Mouse (Mus musculus): Measurements from ENCODE around the gene Gm4707. TPM values are rescaled to one million over a fixed set of nuclear protein-coding genes. Genes with fewer than 3 reads are reported as not detected.

The Gm4707 gene
- total RNA-seq (2014; rRNA removed) (0.36 and 2.1 TPM in 2 replicates), polyA plus RNA-seq (2015; fragmentation: Nextera tagmentation; extraction: Ambion mirVana) (3.1 and 3.8 TPM in 2 replicates)

DNA sequence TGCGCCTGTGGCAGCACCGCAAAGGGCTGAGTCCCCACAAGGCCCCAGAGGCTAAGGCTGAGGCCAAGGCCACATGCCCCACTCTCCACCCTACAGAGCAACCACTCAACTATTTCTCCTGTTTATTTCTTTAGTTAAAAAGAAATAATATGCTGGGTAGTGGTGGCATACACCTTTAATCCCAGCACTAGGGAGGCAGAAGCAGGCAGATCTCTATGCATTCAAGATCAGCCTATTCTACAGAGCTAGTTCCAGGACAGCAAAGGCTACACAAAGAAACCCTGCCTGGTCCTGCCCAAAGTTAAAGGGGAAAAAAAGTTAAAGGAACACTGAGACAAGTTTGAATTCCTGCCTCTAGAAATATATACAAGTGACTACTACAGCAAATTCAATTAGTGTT is at the start of gene Gm4707:
Gene Gm4707, minus strand, starts transcription at position 101 of the 400 bp plus-strand sequence.
- no peak for ATAC-seq
- Histone ChIP-seq H3K9me3 (ENCODE audit: low read length) (no peaks in the 10 kb centered on the region), H3K27me3 (ENCODE audit: insufficient read depth, low read length) (no peaks in the 10 kb centered on the region), H3K36me3 (ENCODE audit: insufficient read depth, low read length) (peaks cover 17% of the 10 kb centered on the region; the same call in 1 of the 2 replicates), H3K4me3 (ENCODE audit: low read length) (no peak within 1 kb of the TSS), H3K27ac (no peak within 1 kb of the TSS), H3K4me1 (ENCODE audit: insufficient read depth, low read length) (no peaks in the 10 kb centered on the region), H3K9ac (replicated peaks; ENCODE audit: low read length) (no peak within 1 kb of the TSS), H3K4me2 (ENCODE audit: low read depth, low read length) (no peak within 1 kb of the TSS)
- WGBS, result 95% methylated on average over 2 of the region's 2 CpGs
- DNase-seq (ENCODE audit: low spot score), result no peak
- TF ChIP-seq CTCF (IDR thresholded peaks at IDR 0.05; ENCODE audit: low read depth), result no peak

DNA sequence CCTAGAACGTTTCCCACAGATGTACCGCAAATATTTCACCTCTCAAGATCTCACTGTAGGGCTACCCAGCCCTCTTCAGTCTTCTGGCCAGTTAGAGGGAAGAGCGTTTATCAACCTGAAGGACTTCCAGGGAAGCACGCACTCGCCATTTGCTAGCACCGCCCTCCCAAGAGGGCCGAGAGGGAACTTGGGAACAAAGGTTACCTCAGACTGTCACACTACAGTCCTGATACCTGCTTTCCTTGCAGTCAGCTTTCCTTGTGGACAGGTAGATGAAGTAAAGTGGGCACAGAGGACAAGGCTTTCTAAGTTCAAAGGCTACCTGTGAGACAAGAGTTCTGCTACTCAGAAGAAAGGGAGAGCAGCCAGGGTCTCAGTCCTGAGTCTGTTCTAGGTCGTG is 47.1 kb upstream of the Gm4707 start:
- H3K4me2 ChIP-seq (ENCODE audit: low read depth, low read length), result no peak overlapping the region
- WGBS, result 93% methylated on average over 8 of the region's 8 CpGs
- TF ChIP-seq CTCF (IDR thresholded peaks at IDR 0.05; ENCODE audit: low read depth), result no peak
- no peak for DNase-seq (ENCODE audit: low spot score)
- H3K36me3 ChIP-seq (ENCODE audit: insufficient read depth, low read length), result no peaks in the 10 kb centered on the region
- no peak overlapping the region for H3K9ac ChIP-seq (replicated peaks; ENCODE audit: low read length)
- ATAC-seq, result no peak
- H3K27ac ChIP-seq, result no peak overlapping the region
- H3K27me3 ChIP-seq (ENCODE audit: insufficient read depth, low read length), result no peaks in the 10 kb centered on the region
- no peaks in the 10 kb centered on the region for H3K9me3 ChIP-seq (ENCODE audit: low read length)
- H3K4me3 ChIP-seq (ENCODE audit: low read length), result no peak overlapping the region
- no peaks in the 10 kb centered on the region for H3K4me1 ChIP-seq (ENCODE audit: insufficient read depth, low read length)

DNA sequence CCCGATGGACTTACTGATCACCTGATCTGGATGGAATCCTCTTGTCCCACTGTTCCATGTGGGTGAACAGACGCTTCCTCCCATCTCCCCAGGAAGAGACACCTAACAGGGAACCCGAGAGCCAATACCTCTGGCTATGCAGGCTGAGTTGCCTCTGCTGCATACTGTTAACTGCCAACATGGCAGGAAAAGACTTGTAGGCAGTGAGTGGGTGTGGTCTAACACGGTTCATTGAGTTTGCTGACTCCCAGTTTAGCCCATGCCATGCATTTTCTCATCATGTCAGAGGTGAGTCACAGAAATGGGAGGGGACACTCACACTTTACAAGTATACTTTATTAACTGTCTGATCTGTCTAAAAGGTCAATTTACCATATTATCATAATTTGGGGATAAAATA is 36.1 kb upstream of the Gm4707 start:
- no peaks in the 10 kb centered on the region for H3K9me3 ChIP-seq (ENCODE audit: low read length)
- no peak for TF ChIP-seq CTCF (IDR thresholded peaks at IDR 0.05; ENCODE audit: low read depth)
- ATAC-seq, result no peak

DNA sequence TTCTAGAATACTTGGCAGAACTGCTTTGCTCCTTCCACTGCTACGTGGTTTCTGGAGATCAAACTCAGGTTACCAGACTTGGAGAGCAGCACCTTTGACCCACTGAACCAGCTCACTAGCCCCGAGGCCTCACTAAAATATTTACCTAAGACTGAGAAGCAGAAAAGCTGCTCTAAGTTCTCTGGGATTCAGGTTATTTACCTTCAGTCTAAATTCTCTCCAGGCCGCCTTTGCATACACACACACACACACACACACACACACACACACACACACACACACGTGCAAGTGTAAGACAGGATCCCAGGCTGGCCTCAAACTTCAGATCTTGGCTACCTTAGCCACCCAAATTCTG is 31.6 kb upstream of the Gm4707 start:
- WGBS, result 76% methylated on average over 4 of the region's 4 CpGs
- DNase-seq (ENCODE audit: low spot score) (no peak), ATAC-seq (no peak)
- Histone ChIP-seq H3K27me3 (ENCODE audit: insufficient read depth, low read length) (no peaks in the 10 kb centered on the region), H3K9ac (replicated peaks; ENCODE audit: low read length) (no peak overlapping the region), H3K4me3 (ENCODE audit: low read length) (no peak overlapping the region), H3K9me3 (ENCODE audit: low read length) (no peaks in the 10 kb centered on the region), H3K4me1 (ENCODE audit: insufficient read depth, low read length) (no peaks in the 10 kb centered on the region), H3K4me2 (ENCODE audit: low read depth, low read length) (no peak overlapping the region), H3K27ac (no peak overlapping the region), H3K36me3 (ENCODE audit: insufficient read depth, low read length) (no peaks in the 10 kb centered on the region)
- TF ChIP-seq CTCF (IDR thresholded peaks at IDR 0.05; ENCODE audit: low read depth), result no peak

More for the DNA sequence above, 36.1 kb upstream of the Gm4707 start:
- H3K36me3 ChIP-seq (ENCODE audit: insufficient read depth, low read length), result no peaks in the 10 kb centered on the region
- H3K9ac ChIP-seq (replicated peaks; ENCODE audit: low read length), result no peak overlapping the region
- no peak for DNase-seq (ENCODE audit: low spot score)
- H3K4me2 ChIP-seq (ENCODE audit: low read depth, low read length), result no peak overlapping the region
- H3K27me3 ChIP-seq (ENCODE audit: insufficient read depth, low read length), result no peaks in the 10 kb centered on the region
- no peaks in the 10 kb centered on the region for H3K4me1 ChIP-seq (ENCODE audit: insufficient read depth, low read length)
- no peak overlapping the region for H3K4me3 ChIP-seq (ENCODE audit: low read length)
- H3K27ac ChIP-seq, result no peak overlapping the region
- 95% methylated on average over 4 of the region's 4 CpGs for WGBS

DNA sequence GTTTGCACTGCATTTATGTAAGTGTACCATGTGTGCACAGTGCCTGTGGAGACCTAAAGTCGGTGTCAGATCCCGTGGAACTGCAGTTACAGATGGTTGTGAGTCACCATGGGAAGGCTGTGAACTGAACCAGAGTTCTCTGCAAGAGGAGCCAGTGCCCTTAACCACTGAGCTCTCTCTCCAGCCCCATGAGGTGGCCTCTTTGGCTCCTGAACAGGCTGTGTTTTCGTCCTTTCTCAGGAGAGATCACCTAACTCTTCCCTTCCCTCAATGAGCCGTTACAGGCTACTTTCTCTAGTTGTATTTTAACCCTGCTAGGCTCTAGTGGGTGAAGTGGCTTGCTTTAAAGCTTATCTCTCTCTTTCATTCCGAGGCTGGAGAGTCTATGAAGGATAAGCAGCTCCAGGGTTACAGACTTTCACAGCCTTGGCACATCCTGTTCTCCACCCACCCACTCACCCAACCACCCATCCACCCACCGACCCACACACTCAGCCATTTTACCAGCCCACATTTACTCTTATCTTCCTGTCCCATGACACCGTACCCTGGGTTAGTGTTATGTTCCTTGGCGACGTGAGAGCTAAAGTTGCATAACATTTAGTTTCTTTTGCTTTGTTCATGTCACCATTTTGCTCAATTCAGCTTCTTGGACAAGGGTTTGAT is 31.1 kb upstream of the Gm4707 start:
- no peak for ATAC-seq
- H3K4me3 ChIP-seq (ENCODE audit: low read length), result no peak overlapping the region
- H3K27ac ChIP-seq, result no peak overlapping the region
- DNase-seq (ENCODE audit: low spot score), result no peak
- H3K9me3 ChIP-seq (ENCODE audit: low read length), result no peaks in the 10 kb centered on the region
- no peak overlapping the region for H3K4me2 ChIP-seq (ENCODE audit: low read depth, low read length)
- H3K4me1 ChIP-seq (ENCODE audit: insufficient read depth, low read length), result no peaks in the 10 kb centered on the region
- no peaks in the 10 kb centered on the region for H3K27me3 ChIP-seq (ENCODE audit: insufficient read depth, low read length)
- TF ChIP-seq CTCF (IDR thresholded peaks at IDR 0.05; ENCODE audit: low read depth), result no peak
- H3K9ac ChIP-seq (replicated peaks; ENCODE audit: low read length), result no peak overlapping the region
- WGBS, result 86% methylated on average over 9 of the region's 9 CpGs
- no peaks in the 10 kb centered on the region for H3K36me3 ChIP-seq (ENCODE audit: insufficient read depth, low read length)

DNA sequence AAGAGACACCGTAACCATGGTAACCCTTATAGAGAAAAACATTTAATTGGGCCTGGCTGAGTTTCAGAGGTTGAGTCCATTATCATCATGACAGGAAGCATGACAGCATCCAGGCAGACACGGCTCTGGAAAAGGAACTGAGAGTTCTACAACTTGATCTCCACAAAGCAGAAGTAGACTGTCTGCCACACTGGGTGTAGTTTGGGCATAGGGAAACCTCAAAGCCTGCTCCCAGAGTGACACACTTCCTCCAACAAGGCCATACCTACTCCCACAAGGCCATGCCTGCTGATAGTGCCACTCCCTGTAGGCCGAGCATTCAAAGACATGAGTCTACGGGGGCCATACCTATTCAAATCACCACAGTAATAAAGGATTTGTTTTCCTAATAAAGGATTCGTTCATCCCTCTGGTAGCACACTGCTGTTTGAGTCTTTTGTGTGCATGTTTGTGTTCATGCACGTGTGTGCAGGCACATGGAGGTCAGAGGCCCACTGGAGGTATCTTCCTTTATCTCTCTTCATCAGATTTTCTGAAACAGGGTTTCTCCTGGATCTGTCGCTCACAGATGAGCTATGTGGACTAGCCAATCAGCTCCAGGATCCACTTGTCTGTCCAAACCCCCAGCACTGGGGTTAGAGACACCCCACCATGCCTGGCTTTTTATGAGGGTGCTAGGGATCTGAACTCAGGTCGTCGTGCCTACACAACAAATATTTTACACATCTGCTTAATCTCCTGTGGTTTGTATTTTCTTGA is 30.2 kb upstream of the Gm4707 start:
- no peaks in the 10 kb centered on the region for H3K36me3 ChIP-seq (ENCODE audit: insufficient read depth, low read length)
- TF ChIP-seq CTCF (IDR thresholded peaks at IDR 0.05; ENCODE audit: low read depth), result no peak
- no peaks in the 10 kb centered on the region for H3K9me3 ChIP-seq (ENCODE audit: low read length)
- H3K4me3 ChIP-seq (ENCODE audit: low read length), result no peak overlapping the region
- H3K4me2 ChIP-seq (ENCODE audit: low read depth, low read length), result no peak overlapping the region
- H3K9ac ChIP-seq (replicated peaks; ENCODE audit: low read length), result no peak overlapping the region
- ATAC-seq (no peak), DNase-seq (ENCODE audit: low spot score) (no peak)
- no peak overlapping the region for H3K27ac ChIP-seq
- 76% methylated on average over 9 of the region's 9 CpGs for WGBS
- H3K4me1 ChIP-seq (ENCODE audit: insufficient read depth, low read length), result no peaks in the 10 kb centered on the region
- H3K27me3 ChIP-seq (ENCODE audit: insufficient read depth, low read length), result no peaks in the 10 kb centered on the region

Data from hindbrain, postnatal 0 days (tissue).